Mouse (Mus musculus) monocyte, adult 5-6 weeks (primary cell): ENCODE results near the gene Trim27. TPM values are rescaled to one million over a fixed set of nuclear protein-coding genes. Genes with fewer than 3 reads are reported as not detected.

Experiments used
- ATAC-seq: fragments of 153-309, 156-312 bp; replicated peaks from 2 replicates; pipeline ENCODE4 v1.8.0; 2017; ENCODE audit warnings: mild to moderate bottlenecking; ENCODE audit not compliant: low TSS enrichment, insufficient number of reproducible peaks, severe bottlenecking, poor library complexity, low FRiP score
- total RNA-seq: library from RNA; stranded (forward); fragments of 200-1000, 200-491, 200-594 nt; gene quantifications from 3 replicates; pipeline ENCODE4 v1.2.3, GENCODE M21; 2017

The Trim27 gene
- total RNA-seq, 1 experiment from 2014 or later, result 81.0 TPM

- peak; percentile 95 for ATAC-seq
Measured at GRCm38 (mm10) chr13:21200043-21200999, 21.1 kb downstream of the Trim27 start.

GRCm38 (mm10) chr13:21215275-21215983 lies 36.2 kb downstream of the Trim27 start:
- ATAC-seq, result 0 out of 2 replicates have a peak, but pooled peaks have one; percentile 47

DNA sequence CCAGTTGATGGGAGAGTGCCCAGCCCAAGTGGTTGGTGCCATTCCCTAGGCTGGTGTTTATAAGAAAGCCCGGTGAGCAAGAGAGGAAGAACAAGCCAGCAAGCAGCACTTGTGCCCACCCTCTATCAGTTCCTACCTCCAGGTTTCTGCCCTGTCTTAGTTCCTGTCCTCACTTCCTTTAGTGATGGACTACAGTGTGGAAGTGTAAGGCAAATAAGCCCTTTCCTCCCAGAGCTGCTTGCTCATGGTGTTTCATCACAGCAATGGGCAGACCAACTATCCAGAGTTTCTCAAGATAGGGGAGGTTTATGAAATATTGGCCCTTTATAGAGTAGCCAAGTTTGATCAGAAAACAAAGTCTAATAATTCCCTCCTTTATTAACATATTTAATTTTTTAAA lies 37.5 kb downstream of the Trim27 start:
- ATAC-seq, result no peak

DNA sequence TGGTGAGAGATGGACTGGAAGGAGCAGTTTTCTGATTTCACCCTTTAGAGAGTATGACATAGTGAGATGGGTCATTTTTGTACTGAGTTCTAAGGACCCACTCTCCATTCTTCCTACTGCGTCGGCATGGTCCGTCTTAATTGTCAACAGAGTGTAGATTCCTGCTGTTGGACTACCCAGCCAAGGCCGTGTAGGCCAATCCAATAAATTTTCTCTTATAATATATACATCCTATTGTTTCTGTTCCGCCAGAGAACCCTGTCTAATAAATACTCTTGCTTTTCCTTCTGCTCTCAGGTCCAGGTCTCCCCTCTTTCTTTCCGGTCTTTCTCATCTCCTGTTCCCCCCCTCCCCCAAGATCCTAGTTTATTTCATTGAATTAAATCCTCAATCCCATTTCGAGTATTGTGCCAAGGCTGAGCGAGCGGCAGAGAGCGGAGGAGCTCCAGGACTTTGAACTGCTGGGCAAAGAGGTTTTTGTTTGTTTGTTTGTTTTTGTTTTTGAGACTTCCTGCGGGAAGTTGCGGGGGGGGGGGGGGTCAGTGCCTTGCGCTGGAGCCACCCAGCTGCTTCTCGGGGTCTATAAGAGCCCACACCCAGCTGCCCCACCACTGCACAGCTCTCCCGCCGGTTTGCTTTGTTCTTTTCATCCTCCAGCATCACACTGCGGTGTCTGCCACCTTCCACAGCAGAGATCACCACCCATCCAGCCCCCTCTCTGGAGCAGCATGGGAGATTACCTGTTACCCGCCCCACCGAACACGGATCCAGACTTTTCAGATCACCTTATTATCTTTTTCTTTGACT lies 42.6 kb downstream of the Trim27 start:
- ATAC-seq, result peak; percentile 37; the same call in 1 of the 2 replicates

DNA sequence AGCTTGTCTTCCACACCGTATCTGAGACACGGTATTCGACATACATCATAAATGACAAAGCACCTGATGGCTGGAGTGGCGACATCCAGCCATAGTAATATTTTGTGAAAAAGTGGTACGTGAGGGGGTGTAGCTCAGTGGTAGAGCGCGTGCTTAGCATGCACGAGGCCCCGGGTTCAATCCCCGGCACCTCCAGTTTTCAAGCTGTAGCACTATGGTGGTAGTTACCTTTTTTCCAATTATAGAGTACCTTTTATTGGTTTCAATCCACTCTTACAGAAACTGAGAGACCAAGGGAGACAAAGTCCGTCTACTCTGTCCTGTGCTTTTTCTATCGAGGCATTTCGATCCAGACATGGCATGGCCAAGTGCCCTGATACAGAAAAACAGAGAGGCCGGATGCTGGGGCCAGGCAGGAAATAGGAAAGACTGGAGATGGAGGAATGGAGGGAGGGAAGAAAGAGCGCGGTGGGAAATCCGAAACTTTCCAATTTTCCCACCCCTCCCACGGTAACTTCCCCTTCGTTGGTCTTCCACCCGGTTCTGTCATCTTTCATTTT lies 43.3 kb downstream of the Trim27 start:
- ATAC-seq, result peak; percentile 70; the same call in 1 of the 2 replicates

DNA sequence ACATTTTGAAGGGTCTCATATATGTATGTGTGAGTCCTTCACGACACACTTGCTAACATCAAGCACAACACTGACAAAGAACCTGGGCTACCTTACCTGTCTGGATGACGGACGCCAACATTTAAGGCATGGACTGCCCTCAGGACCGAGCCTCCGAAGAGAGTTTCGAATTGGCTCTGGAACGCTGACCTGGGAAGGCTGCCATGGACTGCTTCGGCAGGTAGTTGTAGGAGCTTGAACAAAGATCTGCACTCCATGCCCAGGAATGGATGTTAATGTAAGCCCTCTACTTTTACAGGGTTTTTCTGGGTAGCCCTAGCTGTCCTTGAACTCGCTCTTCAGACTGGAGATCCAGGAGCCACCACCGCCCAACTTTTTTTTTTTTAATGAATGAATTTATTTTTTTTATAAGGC lies 44.0 kb downstream of the Trim27 start:
- ATAC-seq, result 0 out of 2 replicates have a peak, but pooled peaks have one; percentile 28

- no peak for ATAC-seq
Measured at GRCm38 (mm10) chr13:21224376-21224775, 45.1 kb downstream of the Trim27 start.

GRCm38 (mm10) chr13:21225206-21225605 lies 46.0 kb downstream of the Trim27 start:
- no peak for ATAC-seq

DNA sequence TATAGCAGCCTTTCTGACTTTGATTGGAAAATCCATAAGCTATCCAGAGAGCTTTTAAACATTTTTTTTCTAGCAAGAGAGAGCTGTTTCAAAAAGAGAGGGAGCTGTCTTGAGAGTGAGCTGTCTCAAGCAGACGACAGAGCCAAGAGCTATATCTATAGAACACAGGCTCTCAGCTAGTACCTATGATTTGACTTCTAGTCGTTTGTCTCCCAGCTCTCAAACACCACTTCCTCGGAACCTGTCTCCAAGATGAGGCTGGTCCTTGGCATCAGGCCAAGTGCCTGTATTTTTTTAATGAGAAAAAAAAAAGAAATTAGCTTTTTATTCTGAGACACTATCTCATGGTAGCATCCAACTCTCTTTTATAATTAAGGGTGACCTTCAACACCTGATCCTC lies 46.8 kb downstream of the Trim27 start:
- ATAC-seq, result no peak

GRCm38 (mm10) chr13:21233732-21234705 lies 54.8 kb downstream of the Trim27 start:
- ATAC-seq, result 0 out of 2 replicates have a peak, but pooled peaks have one; percentile 17

DNA sequence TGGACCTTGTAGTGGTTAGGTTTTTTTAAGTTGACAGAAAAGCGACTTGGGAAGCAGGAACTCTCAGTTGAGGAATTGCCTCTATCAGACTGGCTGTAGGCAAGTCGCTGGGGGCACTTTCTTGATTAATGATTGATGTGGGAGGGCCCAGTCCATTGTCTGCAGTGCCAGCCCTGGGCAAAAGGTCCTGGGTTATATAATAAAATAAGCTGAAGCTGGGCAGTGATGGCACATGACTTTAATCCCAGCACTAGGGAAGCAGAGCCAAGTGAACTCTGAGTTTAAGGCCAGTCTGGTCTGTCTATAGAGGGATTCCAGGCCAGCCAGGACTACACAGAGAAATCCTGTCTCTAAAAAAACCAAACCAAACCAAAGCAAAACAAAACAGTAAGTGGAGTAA lies 57.5 kb downstream of the Trim27 start:
- ATAC-seq, result no peak

DNA sequence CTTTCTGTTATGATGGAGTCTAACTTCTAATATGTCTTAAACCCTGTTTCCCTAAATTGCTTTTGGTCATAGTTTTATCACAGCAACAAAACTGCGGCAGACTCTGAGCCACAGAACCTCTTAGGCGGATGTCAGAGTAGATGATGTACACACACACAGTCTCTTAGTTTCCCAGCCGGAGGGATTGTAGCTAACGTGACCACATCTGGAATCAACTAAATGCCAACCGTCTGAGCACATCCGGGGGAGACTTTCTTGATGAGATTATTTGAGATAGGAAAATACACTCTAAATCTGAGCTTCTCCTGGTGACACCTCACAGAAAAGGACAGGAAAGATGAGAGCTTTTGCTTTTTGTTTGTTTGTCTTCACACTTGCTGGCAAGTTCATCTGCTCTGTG lies 57.9 kb downstream of the Trim27 start:
- no peak for ATAC-seq

- ATAC-seq, result no peak
Measured at GRCm38 (mm10) chr13:21240788-21241187, 61.5 kb downstream of the Trim27 start.

DNA sequence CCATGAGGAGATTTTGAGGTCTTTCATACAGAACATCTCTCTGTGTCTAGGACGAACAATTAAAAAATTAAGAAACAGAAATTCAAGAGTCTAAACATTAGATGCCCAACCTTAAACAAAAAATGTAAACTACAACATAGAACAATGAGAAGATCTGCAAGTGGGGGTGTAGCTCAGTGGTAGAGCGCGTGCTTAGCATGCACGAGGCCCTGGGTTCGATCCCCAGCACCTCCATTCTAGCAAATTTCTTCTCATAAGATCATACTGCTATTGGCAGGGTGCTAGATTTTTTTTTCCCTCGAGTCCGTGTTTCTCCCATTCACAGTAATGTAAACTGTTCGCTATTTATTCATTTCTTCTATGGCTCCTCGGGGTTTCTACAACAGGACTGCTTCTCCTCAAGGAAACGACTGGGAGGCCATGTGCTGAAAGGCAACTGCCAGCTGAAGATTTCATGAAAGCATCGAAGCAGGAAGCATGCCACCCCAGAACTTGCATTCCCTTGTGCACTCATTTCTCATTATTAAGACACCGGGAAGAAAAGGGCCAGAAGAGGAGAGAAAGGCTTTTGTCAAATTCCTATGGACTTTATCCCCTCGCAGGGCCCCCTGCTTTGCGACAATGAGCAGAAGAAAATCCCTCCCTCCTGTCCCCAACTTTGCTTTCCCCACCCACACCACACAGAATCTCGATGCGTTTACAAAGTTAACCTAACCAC lies 63.3 kb downstream of the Trim27 start:
- ATAC-seq, result no peak

- ATAC-seq, result no peak
Measured at GRCm38 (mm10) chr13:21243196-21243595, 64.0 kb downstream of the Trim27 start.

DNA sequence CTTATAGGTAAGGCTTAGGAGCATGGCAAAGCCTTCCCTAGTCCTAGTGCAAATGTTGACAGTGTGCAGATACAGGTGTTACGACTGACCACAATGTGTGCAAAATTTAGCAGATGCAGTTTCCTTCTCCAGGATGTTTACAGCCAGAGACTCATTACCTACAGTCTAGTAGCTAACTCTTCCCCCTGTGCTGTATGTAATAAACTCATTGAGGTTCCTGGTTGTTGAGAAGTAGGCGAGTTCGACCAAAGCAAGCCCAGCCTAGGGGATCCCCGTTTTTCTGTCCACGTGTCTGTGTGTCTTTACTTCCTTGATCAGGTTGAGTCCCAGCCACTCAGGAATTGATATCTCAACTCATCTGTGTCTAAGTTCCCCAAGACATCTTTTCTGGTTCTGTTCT lies 64.8 kb downstream of the Trim27 start:
- no peak for ATAC-seq
